Mouse (Mus musculus): ENCODE measurements around the gene Gtsf2.
A peak's percentile ranks its signal among the peaks of the same experiment; 100 is the strongest.
"Not testable (repeated sequence)": the region's sequence is repeated elsewhere in the genome, so short reads cannot be mapped to it uniquely, and the experiment has no call there.

Gtsf2 gene

DNA sequence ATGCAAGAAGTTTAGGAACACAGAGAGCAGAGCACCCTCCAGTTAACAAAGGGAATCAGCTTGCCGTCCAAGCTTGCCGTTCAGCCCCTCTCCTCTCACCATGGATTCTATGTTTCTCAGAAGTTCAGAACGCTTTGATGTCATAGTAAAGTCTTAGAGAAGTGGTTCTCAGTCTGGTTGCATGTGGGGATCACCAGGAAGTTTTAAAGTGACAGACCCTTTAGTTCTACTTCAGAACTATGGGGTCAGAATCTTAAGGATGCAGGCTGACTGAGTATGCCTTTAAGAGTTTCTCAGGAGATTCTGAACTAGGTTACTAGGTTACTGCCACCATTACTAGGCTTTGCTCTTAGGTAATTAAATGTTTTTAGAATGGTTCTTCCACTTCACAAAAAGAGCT is at the start of gene Gtsf2:
Gtsf2 (minus strand) TSS at position 101 of the 400 bp plus-strand sequence.
- no peak for DNase-seq (ENCODE audit: low spot score in 2 of 2)

- DNase-seq (ENCODE audit: low spot score in 2 of 2), result no peak
These were observed 48.2 kb upstream of the Gtsf2 start for GRCm38 (mm10) chr15:103496204-103497140.

GRCm38 (mm10) chr15:103488336-103488735 is 40.1 kb upstream of the Gtsf2 start:
- no peak for DNase-seq (ENCODE audit: low spot score in 2 of 2)

DNA sequence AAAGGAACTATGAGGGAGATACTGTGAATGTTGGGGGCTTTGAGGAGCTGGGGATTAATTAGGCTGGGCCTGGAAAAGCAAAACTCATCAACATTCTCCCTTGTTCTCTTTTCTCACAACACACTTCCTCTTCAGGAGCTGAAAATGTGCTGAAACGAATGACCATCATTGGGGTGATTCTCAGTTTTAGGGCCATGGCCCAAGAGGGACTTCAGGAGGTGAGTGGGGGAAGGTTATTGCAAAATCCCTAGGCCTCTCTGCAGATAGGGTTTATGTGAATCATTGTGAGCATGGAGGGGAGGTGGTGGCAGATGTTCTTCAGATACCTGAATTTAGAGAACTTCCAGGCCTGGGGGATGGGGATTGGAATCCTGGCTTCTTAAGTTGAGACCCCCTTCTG is 38.4 kb upstream of the Gtsf2 start:
- DNase-seq (ENCODE audit: low spot score in 2 of 2), result no peak

DNA sequence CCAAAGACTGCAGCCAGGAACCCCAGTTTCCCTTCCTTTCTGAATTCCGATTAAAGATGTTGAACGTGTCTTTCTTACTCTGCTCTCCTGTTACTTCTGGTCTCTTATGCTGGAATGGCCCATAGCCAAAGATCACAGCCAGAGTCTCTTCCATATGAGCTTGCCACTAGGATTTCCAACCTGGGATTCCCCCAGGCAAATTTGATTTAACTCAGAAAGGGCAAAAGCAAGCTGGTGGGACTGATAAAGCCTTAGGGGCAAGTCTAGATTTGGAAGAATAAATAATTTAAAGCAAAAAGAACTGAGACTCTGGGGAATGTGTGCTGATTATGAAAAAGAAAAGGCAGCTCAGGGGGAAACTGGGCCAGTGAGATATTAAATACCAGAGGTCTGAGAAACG is 36.8 kb upstream of the Gtsf2 start:
- no peak for DNase-seq (ENCODE audit: low spot score in 2 of 2)

DNA sequence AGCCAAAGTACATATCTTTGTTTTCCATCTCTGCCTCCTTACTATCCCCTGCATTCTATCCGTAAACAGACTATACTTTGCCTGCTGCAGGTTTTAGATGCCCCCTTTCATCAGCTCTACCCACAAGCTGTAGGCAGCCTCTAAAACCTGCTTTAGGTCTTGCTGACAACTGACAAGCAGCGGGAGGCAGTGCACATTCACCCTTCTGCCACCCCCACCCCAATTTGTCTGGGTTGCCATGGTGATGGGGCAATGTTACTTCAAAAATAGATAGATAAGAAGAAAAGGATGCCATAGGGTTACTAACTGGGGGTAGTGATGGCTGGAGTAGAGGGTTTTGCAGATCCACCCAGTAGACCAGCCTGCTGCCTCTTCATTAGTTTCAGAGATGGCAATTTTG is 36.2 kb upstream of the Gtsf2 start:
- DNase-seq (ENCODE audit: low spot score in 2 of 2), result no peak

- no peak for DNase-seq (ENCODE audit: low spot score in 2 of 2)
These were observed 34.2 kb upstream of the Gtsf2 start for GRCm38 (mm10) chr15:103482488-103482887.

GRCm38 (mm10) chr15:103480129-103480528 is 31.9 kb upstream of the Gtsf2 start:
- no peak for DNase-seq (ENCODE audit: low spot score in 2 of 2)

DNA sequence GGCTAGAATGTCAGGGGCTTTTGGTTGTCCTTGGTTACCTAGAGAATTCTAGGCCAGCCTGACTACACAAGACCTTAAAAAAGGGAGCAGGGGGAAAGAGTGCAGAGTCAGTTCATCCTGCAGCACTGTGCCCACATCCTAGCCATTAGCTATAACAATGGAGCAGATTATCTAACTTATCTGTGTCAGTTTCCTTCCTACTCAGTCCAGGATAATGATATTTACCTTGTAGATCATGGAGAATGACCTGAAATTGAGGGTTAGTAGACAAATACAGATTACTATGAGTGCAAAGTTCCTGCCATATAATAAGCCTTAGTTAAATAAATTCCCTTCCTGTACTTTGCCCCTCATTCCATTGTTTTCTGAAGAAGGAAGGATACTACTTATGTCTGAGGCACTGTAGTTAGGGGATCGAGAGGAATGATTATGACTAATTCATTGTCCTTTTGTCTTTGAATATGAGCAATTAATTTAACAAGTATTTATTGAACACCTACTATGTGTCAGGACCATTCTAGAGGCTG is 30.9 kb upstream of the Gtsf2 start:
- DNase-seq (ENCODE audit: low spot score in 2 of 2), result no peak

DNA sequence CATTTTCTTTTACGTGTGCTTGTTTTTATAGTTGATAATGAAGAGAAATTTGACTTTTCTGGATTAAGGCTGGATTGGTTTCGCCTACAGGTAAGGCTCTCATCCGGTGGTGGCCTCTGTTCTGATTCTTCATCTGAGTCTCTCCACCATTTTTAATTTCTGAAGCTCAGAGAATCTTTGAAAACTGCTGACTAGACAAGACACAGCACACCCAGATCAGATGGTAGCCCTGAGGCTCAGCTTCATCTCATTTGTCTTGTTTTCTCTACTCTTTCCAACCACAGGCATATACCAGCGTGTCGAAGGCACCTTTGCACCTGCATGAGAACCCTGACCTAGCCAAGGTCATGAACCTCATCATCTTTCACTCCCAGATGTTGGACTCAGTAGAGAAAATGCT is 25.5 kb upstream of the Gtsf2 start:
- DNase-seq (ENCODE audit: low spot score in 2 of 2), result no peak

- DNase-seq (ENCODE audit: low spot score in 2 of 2), result peak; percentile 34 to 39
These were observed 24.9 kb upstream of the Gtsf2 start for GRCm38 (mm10) chr15:103473182-103473581.

- DNase-seq (ENCODE audit: low spot score in 2 of 2), result no peak
These were observed 24.0 kb upstream of the Gtsf2 start for GRCm38 (mm10) chr15:103472265-103472664.

DNA sequence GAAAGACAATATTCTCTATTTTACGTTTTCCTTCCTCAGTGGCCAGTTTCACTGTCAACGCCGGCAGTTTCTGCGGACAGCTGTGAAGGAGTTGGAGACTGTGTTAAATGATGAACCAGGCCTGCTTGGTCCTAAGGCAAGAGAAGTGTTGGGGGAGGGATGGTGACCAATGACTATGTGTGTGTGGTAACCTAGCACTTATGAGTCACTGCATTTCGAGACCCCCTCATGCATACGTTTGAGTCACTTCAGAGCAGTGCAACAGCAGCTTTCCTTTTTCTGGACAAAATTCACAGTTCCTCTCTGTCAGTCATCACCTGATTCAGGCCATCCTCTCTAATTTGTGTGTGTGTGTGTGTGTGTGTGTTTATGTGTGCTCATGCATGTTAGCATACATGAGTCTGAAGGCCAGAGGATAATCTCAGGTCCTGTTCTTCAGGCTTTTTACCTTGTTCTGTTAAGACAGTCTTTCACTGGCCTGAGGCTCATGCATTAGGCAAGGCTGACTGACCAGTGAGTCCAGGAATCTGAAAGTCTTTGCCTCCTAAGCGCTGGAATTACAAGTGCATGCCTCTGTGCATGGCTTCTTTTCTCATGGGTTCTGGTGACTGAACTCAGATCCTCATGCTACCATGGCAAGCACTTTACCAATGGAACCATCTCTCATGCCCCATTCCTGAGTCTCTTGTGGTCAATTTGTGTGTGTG is 23.4 kb upstream of the Gtsf2 start:
- no peak for DNase-seq (ENCODE audit: low spot score in 2 of 2)

DNA sequence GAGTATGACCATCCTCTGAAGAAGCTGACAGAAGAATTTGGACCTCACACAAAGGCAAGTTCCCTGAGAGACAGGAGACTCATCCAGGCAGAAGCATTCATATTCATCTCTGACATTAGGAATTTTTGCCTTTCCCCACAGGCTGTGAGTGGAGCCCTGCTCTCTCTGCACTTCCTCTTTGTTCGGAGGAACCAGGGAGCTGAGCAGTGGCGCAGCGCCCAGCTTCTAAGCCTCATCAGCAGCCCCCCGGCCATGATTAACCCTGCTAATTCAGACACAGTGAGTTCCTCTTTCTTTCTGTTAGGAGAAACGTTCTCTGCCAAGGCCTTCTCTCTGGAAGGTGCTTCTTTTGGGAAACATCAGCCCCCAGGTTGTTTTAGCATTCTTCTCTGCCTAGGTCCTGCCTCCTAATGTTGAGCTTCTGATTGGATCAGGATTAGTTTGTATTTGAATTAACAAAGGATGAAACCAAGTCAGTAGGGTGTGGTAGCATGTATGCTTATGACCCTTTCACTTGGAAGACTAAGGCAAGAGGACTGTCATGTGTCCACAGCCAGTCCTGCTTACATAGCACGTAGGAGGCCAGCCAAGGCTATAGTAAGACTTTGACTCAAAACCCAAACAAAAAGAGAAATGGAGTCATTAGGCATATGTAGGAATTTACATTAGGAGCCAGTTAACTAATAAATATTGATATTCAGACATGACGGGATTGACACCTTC is 14.4 kb upstream of the Gtsf2 start:
- no peak for DNase-seq (ENCODE audit: low spot score in 2 of 2)

DNA sequence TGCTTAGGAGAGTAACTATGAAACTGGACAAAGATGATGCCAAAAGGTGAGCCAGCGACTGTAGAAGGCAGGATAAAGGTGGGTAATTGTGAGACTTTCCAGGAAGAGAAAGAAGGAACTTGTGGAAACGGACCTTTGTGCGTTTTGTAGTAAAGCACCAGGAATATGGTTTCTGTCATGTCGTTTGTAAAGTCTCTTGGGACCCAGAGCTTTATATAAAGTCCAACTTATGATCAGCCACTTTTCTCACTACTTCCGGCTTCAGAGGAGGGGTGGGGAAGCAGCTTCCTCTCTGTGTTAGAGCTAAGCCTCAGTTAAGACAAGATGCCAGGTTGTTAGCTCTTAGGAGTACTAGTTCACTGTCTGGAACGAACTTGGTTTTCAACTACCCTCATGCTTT is 6.2 kb upstream of the Gtsf2 start:
- no peak for DNase-seq (ENCODE audit: low spot score in 2 of 2)

DNA sequence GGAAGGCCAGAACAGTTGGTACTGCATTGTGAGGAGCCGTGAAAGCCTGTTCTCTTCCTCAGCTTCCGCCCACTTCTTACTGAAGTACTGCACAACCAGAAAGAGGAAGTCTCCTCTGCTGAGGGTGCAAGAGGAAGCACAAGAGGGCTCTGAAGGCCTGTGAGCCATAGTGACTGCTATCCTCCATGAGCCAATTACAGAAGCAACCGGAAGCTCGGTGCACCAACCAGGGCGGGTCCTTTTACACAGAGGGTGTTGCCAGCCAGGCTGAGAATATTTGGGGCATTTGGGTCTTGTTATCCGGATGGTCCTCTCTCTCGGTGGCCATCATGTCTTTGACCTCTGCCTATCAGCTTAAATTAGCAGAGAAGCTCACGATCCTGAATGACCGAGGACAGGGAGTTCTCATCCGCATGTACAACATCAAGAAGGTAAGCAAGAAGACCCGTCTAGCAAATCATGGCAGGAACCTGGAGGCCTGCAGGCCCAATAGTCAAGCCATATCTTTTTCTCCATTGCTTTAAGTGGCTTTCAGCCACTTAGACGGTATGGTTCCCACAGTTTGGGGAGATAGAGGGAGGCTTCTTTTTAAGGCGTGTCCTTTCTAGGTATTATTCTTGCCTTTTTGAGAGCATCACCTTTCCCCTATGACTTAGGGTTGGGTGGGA is 5.4 kb upstream of the Gtsf2 start, which contains the start of gene Nckap1l:
Nckap1l (plus strand) TSS at position 244 of the 668 bp plus-strand sequence.
- DNase-seq (ENCODE audit: low spot score in 2 of 2), result no peak

DNA sequence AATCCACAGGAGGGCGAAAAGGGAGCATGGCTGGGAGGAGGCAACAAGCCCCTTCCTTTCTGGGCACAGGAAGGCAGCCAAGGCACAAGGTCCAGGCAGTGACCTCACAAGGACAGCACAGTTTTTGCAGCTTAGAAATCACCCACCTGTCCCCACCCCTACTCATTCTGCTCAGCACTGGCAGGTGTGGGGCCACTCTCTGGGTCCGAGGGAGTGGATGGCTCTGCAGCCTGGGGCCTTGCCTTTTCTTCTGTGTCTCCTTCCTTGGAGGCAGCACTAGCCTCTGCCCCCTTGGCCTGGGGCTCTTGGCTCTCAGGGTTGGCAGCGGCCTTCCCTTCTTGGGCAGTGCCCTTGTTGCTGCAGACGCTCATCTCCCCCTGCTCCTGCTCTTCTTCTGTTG is 2.3 kb downstream of the Gtsf2 start:
- not testable (repeated sequence) for DNase-seq (ENCODE audit: low spot score in 2 of 2)

DNA sequence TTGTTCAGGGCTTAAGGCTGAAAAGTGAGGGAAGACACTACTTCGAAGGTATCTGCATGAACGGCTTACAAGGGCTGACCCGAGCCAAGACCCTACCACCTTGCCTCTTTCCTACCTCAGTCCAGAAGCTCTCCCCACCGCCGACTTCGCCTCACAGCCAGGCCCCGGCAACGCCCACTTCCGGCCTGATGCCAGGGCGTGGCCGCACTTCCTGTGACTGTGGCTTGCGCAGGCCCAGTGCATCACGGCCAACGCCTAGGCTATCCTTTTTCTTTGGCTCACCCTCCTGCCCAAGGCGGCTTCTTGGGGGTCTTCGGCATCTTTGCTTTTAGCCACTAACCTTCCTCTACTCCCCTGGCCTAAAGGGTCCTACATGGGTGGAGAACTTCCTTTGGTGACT is 18.0 kb downstream of the Gtsf2 start, which contains the start of gene Gtsf1:
Gtsf1 (minus strand) TSS at position 230 of the 400 bp plus-strand sequence.
- no peak for DNase-seq (ENCODE audit: low spot score in 2 of 2)

- no peak for DNase-seq (ENCODE audit: low spot score in 2 of 2)
These were observed 21.3 kb downstream of the Gtsf2 start for GRCm38 (mm10) chr15:103427017-103427416.

GRCm38 (mm10) chr15:103405586-103405985 is 42.7 kb downstream of the Gtsf2 start:
- not testable (repeated sequence) for DNase-seq (ENCODE audit: low spot score in 2 of 2)

DNA sequence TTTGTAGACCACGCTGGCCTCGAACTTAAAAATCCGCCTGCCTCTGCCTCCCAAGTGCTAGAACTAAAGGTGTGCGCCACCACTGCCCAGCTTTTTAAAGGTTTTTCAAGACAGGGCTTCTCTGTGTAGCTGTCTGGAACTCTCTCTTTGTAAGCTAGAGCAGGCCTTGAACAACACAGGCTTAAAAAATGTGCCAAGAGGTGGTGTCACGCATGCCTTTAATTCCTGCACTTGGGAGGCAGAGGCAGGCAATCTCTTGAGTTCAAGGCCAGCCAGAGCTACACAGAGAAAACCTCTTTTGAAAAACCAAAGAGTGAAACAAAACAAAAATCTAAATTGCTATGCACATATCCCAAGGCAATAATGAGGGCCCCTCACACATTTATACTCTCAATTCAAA is 46.9 kb downstream of the Gtsf2 start:
- no peak for DNase-seq (ENCODE audit: low spot score in 2 of 2)

All from frontal cortex, postnatal 36 days (tissue).